Mouse (Mus musculus) MEL (cell line): ENCODE measurements around the gene Id3. TPM values are rescaled to one million over a fixed set of nuclear protein-coding genes. Genes with fewer than 3 reads are reported as not detected.

Source experiments
- DNase-seq: peaks from one replicate; pipeline ENCODE4 v3.0.0; 2011; ENCODE audit warnings: low read depth, low spot score
- H3K27ac ChIP-seq: 2 replicates; pipeline ENCODE4 v1.5.1; 2012; ENCODE audit warnings: low read depth, mild to moderate bottlenecking, control low read depth, low read length, moderate library complexity; ENCODE audit not compliant: control insufficient read depth
- H3K27me3 ChIP-seq, 2 experiments: fragments of 150-350 bp in 1 of 2; sonication (generic) in 1 of 2; 2 replicates each; pipeline ENCODE4 v1.6.1; 2012; ENCODE audit warnings: low read length in 2 of 2, mild to moderate bottlenecking in 2 of 2, improper control_type of control experiment in 1 of 2, moderate library complexity in 1 of 2; ENCODE audit not compliant: insufficient read depth in 2 of 2, control insufficient read depth in 1 of 2
- H3K36me3 ChIP-seq, 2 experiments: 2 replicates each; pipeline ENCODE4 v1.6.1; 2012 to 2014; ENCODE audit warnings: low read length in 2 of 2, improper control_type of control experiment in 1 of 2, inconsistent platforms in 1 of 2, mild to moderate bottlenecking in 1 of 2; ENCODE audit not compliant: insufficient read depth in 2 of 2, control insufficient read depth in 1 of 2
- H3K4me1 ChIP-seq, 2 experiments: fragments of 150-350 bp in 1 of 2; sonication (generic) in 1 of 2; 2 replicates each; pipeline ENCODE4 v1.6.1; 2012; ENCODE audit warnings: low read length in 2 of 2, improper control_type of control experiment in 1 of 2, mild to moderate bottlenecking in 1 of 2; ENCODE audit not compliant: insufficient read depth in 2 of 2, control insufficient read depth in 1 of 2
- H3K4me3 ChIP-seq, 2 experiments: fragments of 150-350 bp in 1 of 2; sonication (generic) in 1 of 2; 2 replicates each; pipeline ENCODE4 v1.5.1; 2012; ENCODE audit warnings: low read depth in 2 of 2, low read length in 2 of 2, mild to moderate bottlenecking in 2 of 2, moderate library complexity in 2 of 2, control low read depth in 1 of 2, improper control_type of control experiment in 1 of 2; ENCODE audit not compliant: control insufficient read depth in 1 of 2, insufficient read depth in 1 of 2
- H3K79me2 ChIP-seq: 2 replicates; pipeline ENCODE4 v1.6.1; 2012; ENCODE audit warnings: mild to moderate bottlenecking, low read length, moderate library complexity; ENCODE audit not compliant: control insufficient read depth, poor library complexity, insufficient read depth
- H3K9ac ChIP-seq: 2 replicates; pipeline ENCODE4 v1.6.1; 2012; ENCODE audit warnings: low read depth, mild to moderate bottlenecking, control low read depth, low read length, moderate library complexity; ENCODE audit not compliant: control insufficient read depth, poor library complexity, severe bottlenecking
- H3K9me3 ChIP-seq: fragments of 150-350 bp; sonication (generic); replicated peaks from 2 replicates; pipeline ENCODE4 v1.6.1; 2012; ENCODE audit warnings: mild to moderate bottlenecking, low read length, improper control_type of control experiment, moderate library complexity; ENCODE audit not compliant: insufficient read depth
- BHLHE40 ChIP-seq: IDR thresholded peaks from 2 replicates; pipeline ENCODE4 v1.6.1; 2012; ENCODE audit warnings: low read depth, mild to moderate bottlenecking, inconsistent platforms, low read length, improper control_type of control experiment, borderline replicate concordance
- CHD1 ChIP-seq: IDR thresholded peaks from 2 replicates; pipeline ENCODE4 v1.6.1; 2012; ENCODE audit warnings: low read depth, mild to moderate bottlenecking, inconsistent platforms, low read length, improper control_type of control experiment
- CTCF ChIP-seq, 3 experiments: IDR thresholded peaks in 2 of 3; conservative IDR thresholded peaks in 1 of 3; 2 replicates each; pipeline ENCODE4 v1.5.1; 2011 to 2012; ENCODE audit warnings: low read length in 3 of 3, low read depth in 2 of 3, mild to moderate bottlenecking in 2 of 3, improper control_type of control experiment in 1 of 3, inconsistent platforms in 1 of 3, mixed read lengths in 1 of 3, moderate library complexity in 1 of 3; ENCODE audit not compliant: control insufficient read depth in 1 of 3, insufficient read depth in 1 of 3, poor library complexity in 1 of 3, severe bottlenecking in 1 of 3
- ELF1 ChIP-seq: IDR thresholded peaks from 2 replicates; pipeline ENCODE4 v1.6.1; 2014; ENCODE audit warnings: low read depth, mild to moderate bottlenecking, inconsistent platforms, low read length, improper control_type of control experiment, moderate library complexity
- EP300 ChIP-seq, 2 experiments: IDR thresholded peaks; 2 replicates each; pipeline ENCODE4 v1.6.1; 2011; ENCODE audit warnings: improper control_type of control experiment in 2 of 2, low read length in 2 of 2, low read depth in 1 of 2, mild to moderate bottlenecking in 1 of 2
- ETS1 ChIP-seq: IDR thresholded peaks from 2 replicates; pipeline ENCODE4 v1.6.1; 2012; ENCODE audit warnings: low read depth, mild to moderate bottlenecking, inconsistent platforms, low read length, improper control_type of control experiment, moderate library complexity
- GATA1 ChIP-seq: IDR thresholded peaks from 2 replicates; pipeline ENCODE4 v1.6.1; 2011; ENCODE audit warnings: low read depth, low read length, improper control_type of control experiment
- HCFC1 ChIP-seq: IDR thresholded peaks from 2 replicates; pipeline ENCODE4 v1.6.1; 2012; ENCODE audit warnings: low read depth, mild to moderate bottlenecking, inconsistent platforms, low read length, improper control_type of control experiment, moderate library complexity
- MAX ChIP-seq: IDR thresholded peaks from 2 replicates; pipeline ENCODE4 v1.6.1; 2011; ENCODE audit warnings: low read length, improper control_type of control experiment
- MAZ ChIP-seq: IDR thresholded peaks from 2 replicates; pipeline ENCODE4 v1.6.1; 2012; ENCODE audit warnings: low read depth, mild to moderate bottlenecking, inconsistent platforms, low read length, improper control_type of control experiment
- MEF2A ChIP-seq: IDR thresholded peaks from 2 replicates; pipeline ENCODE4 v1.6.1; 2014; ENCODE audit warnings: low read depth, mild to moderate bottlenecking, inconsistent platforms, low read length, improper control_type of control experiment; ENCODE audit not compliant: poor library complexity, insufficient replicate concordance, severe bottlenecking; ENCODE audit errors: extremely low read depth
- MXI1 ChIP-seq: IDR thresholded peaks from 2 replicates; pipeline ENCODE4 v1.6.1; 2011; ENCODE audit warnings: mild to moderate bottlenecking, low read depth, low read length, improper control_type of control experiment
- NELFE ChIP-seq: IDR thresholded peaks from 2 replicates; pipeline ENCODE4 v1.6.1; 2011; ENCODE audit warnings: low read depth, low read length, improper control_type of control experiment
- POLR2A ChIP-seq, 2 experiments: IDR thresholded peaks; 2 replicates each; pipeline ENCODE4 v1.6.1; 2011 to 2012; ENCODE audit warnings: low read length in 2 of 2, mild to moderate bottlenecking in 2 of 2, control low read depth in 1 of 2, improper control_type of control experiment in 1 of 2, low read depth in 1 of 2, moderate library complexity in 1 of 2; ENCODE audit not compliant: control insufficient read depth in 1 of 2, insufficient read depth in 1 of 2, poor library complexity in 1 of 2
- POLR2AphosphoS2 ChIP-seq: IDR thresholded peaks from 2 replicates; pipeline ENCODE4 v1.6.1; 2011; ENCODE audit warnings: low read length, improper control_type of control experiment
- POLR2AphosphoS5 ChIP-seq: IDR thresholded peaks from 2 replicates; pipeline ENCODE4 v1.6.1; 2012; ENCODE audit warnings: low read depth, borderline replicate concordance, mild to moderate bottlenecking, inconsistent platforms, low read length, moderate library complexity, mixed read lengths
- RCOR1 ChIP-seq: IDR thresholded peaks from 2 replicates; pipeline ENCODE4 v1.6.1; 2012; ENCODE audit warnings: low read depth, mild to moderate bottlenecking, inconsistent platforms, low read length, improper control_type of control experiment
- SIN3A ChIP-seq: IDR thresholded peaks from 2 replicates; pipeline ENCODE4 v1.6.1; 2012; ENCODE audit warnings: low read length, improper control_type of control experiment, inconsistent platforms
- SMC3 ChIP-seq: IDR thresholded peaks from 2 replicates; pipeline ENCODE4 v1.6.1; 2011; ENCODE audit warnings: low read depth, low read length, improper control_type of control experiment
- TAL1 ChIP-seq: IDR thresholded peaks from 2 replicates; pipeline ENCODE4 v1.6.1; 2012; ENCODE audit warnings: mild to moderate bottlenecking, inconsistent platforms, low read length, moderate library complexity, mixed read lengths
- TBP ChIP-seq: IDR thresholded peaks from 2 replicates; pipeline ENCODE4 v1.8.0; 2011; ENCODE audit warnings: low read depth, low read length, improper control_type of control experiment
- TCF12 ChIP-seq: IDR thresholded peaks from 2 replicates; pipeline ENCODE4 v1.6.1; 2014; ENCODE audit warnings: low read depth, mild to moderate bottlenecking, inconsistent platforms, low read length, improper control_type of control experiment, moderate library complexity
- UBTF ChIP-seq: IDR thresholded peaks from 2 replicates; pipeline ENCODE4 v1.6.1; 2012; ENCODE audit warnings: low read depth, mild to moderate bottlenecking, inconsistent platforms, low read length, improper control_type of control experiment, moderate library complexity, borderline replicate concordance; ENCODE audit not compliant: insufficient read depth
- USF2 ChIP-seq, 2 experiments: IDR thresholded peaks; 2 replicates each; pipeline ENCODE4 v1.6.1; 2011 to 2012; ENCODE audit warnings: improper control_type of control experiment in 2 of 2, low read length in 2 of 2, borderline replicate concordance in 1 of 2, inconsistent platforms in 1 of 2, low read depth in 1 of 2, mild to moderate bottlenecking in 1 of 2; ENCODE audit not compliant: insufficient read depth in 1 of 2
- ZC3H11A ChIP-seq: IDR thresholded peaks from 2 replicates; pipeline ENCODE4 v1.6.1; 2012; ENCODE audit warnings: low read depth, mild to moderate bottlenecking, inconsistent platforms, low read length, improper control_type of control experiment
- ZMIZ1 ChIP-seq: IDR thresholded peaks from 2 replicates; pipeline ENCODE4 v1.6.1; 2012; ENCODE audit warnings: low read depth, mild to moderate bottlenecking, inconsistent platforms, low read length, improper control_type of control experiment, moderate library complexity
- polyA plus RNA-seq, 2 experiments: library from polyadenylated mRNA; stranded (reverse) in 1 of 2; unstranded in 1 of 2; fragments of >175 nt in 1 of 2; fragments of >200 nt in 1 of 2; gene quantifications; 2 replicates each; pipeline versions ENCODE4 v1.2.1 to v1.2.4; 2012; ENCODE audit warnings: low replicate concordance in 2 of 2, low read depth in 1 of 2; ENCODE audit not compliant: insufficient read length in 2 of 2, insufficient read depth in 1 of 2, missing spikeins in 1 of 2
- total RNA-seq: library from RNA; depleted of rRNA; stranded (reverse); fragments of 300-350 nt; gene quantifications from 2 replicates; pipeline ENCODE4 v1.2.3, GENCODE M21; 2012

Id3 gene
- total and polyA plus RNA-seq, 3 experiments, result 0.17 to 0.27 TPM; not detected in 1

DNA sequence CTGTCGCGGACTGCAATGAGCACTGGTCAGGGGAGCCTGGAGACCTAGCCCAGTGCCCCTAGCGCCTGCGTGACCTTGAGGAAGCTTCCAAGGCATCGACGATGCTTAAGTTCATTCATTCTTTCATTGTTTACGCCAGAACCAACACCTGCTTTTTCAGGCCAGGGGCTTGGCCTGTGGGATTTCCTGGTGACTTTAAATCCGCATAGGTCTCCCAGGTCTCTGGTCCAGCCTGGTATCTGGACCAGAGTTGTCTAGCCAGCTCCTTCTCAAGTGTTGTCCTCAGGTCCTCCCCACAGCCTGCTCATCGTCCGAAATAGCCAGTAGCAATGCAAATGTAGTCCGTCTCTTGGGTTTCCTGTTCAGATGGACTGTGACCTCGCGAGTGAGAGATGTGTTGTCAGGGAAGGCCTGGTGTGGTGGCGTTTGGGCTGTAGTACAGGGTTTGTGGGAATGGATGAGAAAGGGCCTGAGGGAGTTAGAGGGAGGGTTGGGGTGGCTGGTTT is 30.0 kb downstream of the Id3 start (continued):
- no peak for TF ChIP-seq USF2 (IDR thresholded peaks at IDR 0.05; ENCODE audit: borderline replicate concordance in 1 of 2, insufficient read depth in 1 of 2, low read depth in 1 of 2, low read length in 2 of 2)
- TF ChIP-seq CTCF (IDR thresholded peaks at IDR 0.05 in 2 of 3, conservative IDR thresholded peaks at IDR 0.05 in 1 of 3; ENCODE audit: control insufficient read depth in 1 of 3, insufficient read depth in 1 of 3, low read depth in 2 of 3, low read length in 3 of 3, poor library complexity in 1 of 3, severe bottlenecking in 1 of 3), result no peak
- TF ChIP-seq GATA1, result no peak
- no peak for TF ChIP-seq RCOR1
- TF ChIP-seq ZC3H11A, result no peak
- no peak for TF ChIP-seq UBTF
- TF ChIP-seq POLR2A (IDR thresholded peaks at IDR 0.05; ENCODE audit: control insufficient read depth in 1 of 2, insufficient read depth in 1 of 2, low read depth in 1 of 2, low read length in 2 of 2, poor library complexity in 1 of 2), result peak in 1 of 2 experiments; percentile 25; a peak in 1 of 4 replicates
- TF ChIP-seq TBP, result 0 out of 2 replicates have a peak, but pooled peaks have one; percentile 10
- no peak for TF ChIP-seq SMC3
- TF ChIP-seq ELF1, result no peak
- TF ChIP-seq TAL1, result no peak
- TF ChIP-seq MAZ, result no peak
- no peak for TF ChIP-seq ETS1
- TF ChIP-seq, all 39 proteins: peak for 7

DNA sequence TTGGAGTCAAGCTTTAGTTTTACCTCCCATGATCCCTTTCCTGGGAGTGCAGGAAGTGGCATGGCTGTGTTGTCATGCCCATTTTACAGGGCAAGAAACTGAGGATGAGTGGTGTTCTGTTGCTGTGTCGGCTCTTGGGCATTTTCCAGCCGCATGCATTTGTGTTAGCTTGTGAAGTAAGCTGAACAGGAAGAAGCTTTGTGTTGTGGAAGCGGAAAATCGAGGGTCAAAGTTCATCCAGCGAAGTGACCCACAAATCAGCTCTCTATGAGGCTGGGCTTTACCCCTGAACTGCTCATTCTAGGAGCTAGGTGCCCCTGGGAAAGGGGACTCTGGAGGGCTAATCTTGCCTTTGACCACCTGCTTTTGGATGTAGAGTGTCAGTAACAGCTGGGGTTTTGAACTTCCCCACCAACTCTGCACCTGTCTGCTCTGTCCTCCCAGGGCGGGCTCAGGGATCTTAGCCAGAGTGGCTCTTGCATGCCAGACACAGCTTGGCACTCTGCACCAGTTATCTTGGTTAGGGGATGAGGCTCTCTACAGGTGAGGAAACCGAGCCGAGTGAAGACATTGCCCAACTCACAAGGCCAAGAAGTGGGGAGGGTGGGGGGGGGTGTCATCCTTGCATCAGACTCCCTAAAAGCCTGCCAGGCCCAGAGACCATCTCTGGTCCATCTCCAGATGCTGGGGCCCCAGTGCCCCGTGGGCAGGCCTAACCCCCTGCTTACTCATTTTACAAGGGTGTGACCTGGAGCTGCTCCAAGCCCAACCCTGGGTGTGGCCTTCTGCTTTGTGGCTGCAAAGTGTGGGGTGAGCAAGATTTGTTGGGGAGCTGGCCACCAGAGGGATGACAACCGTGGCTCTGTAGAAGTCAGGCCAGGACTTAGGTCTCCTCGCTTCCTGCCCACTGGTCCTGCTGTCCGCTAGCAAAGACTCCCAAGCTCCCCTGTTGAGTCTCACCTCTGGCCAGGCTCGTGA is 31.2 kb downstream of the Id3 start:
- TF ChIP-seq SIN3A, result peak; percentile 58
- TF ChIP-seq CTCF (IDR thresholded peaks at IDR 0.05 in 2 of 3, conservative IDR thresholded peaks at IDR 0.05 in 1 of 3; ENCODE audit: control insufficient read depth in 1 of 3, insufficient read depth in 1 of 3, low read depth in 2 of 3, low read length in 3 of 3, poor library complexity in 1 of 3, severe bottlenecking in 1 of 3), result peak in 1 of 3 experiments; percentile 16; a peak in 2 of 6 replicates
- peak in 1 of 2 experiments; percentile 41; a peak in 1 of 4 replicates for TF ChIP-seq EP300 (IDR thresholded peaks at IDR 0.05; ENCODE audit: low read depth in 1 of 2, low read length in 2 of 2)
- TF ChIP-seq CHD1, result no peak
- TF ChIP-seq POLR2AphosphoS2, result no peak
- TF ChIP-seq TAL1, result 0 out of 2 replicates have a peak, but pooled peaks have one; percentile 10
- peak; percentile 52; the same call in 1 of the 2 replicates for TF ChIP-seq TCF12
- no peak for TF ChIP-seq HCFC1
- TF ChIP-seq MAX, result no peak
- no peak for TF ChIP-seq USF2 (IDR thresholded peaks at IDR 0.05; ENCODE audit: borderline replicate concordance in 1 of 2, insufficient read depth in 1 of 2, low read depth in 1 of 2, low read length in 2 of 2)
- TF ChIP-seq RCOR1, result peak; percentile 74
- TF ChIP-seq POLR2AphosphoS5, result no peak
- no peak for TF ChIP-seq BHLHE40
- TF ChIP-seq MEF2A, result no peak
- TF ChIP-seq POLR2A (IDR thresholded peaks at IDR 0.05; ENCODE audit: control insufficient read depth in 1 of 2, insufficient read depth in 1 of 2, low read depth in 1 of 2, low read length in 2 of 2, poor library complexity in 1 of 2), result peak in 1 of 2 experiments; percentile 22; a peak in 1 of 4 replicates
- TF ChIP-seq ETS1, result peak; percentile 72
- no peak; the same call in 1 of the 2 replicates for TF ChIP-seq MXI1
- no peak for TF ChIP-seq ZMIZ1
- TF ChIP-seq NELFE, result no peak
- peak overlapping the region; percentile 99 for H3K9ac ChIP-seq
- no peaks in the 10 kb centered on the region for H3K27me3 ChIP-seq
- peak overlapping the region; percentile 15 to 92 for H3K4me3 ChIP-seq
- H3K27ac ChIP-seq, result peak overlapping the region; percentile 99
- DNase-seq, result peak; percentile 92
- peaks cover 0 to 49% of the 10 kb centered on the region in 2 experiments; a peak in 2 of 4 replicates for H3K36me3 ChIP-seq
- H3K9me3 ChIP-seq, result no peaks in the 10 kb centered on the region
- peaks cover 18 to 57% of the 10 kb centered on the region in 2 experiments for H3K4me1 ChIP-seq
- peaks cover 42% of the 10 kb centered on the region for H3K79me2 ChIP-seq
